Mouse (Mus musculus): ENCODE data around the gene Olfr902.
"Not testable (repeated sequence)": the region's sequence is repeated elsewhere in the genome, so short reads cannot be mapped to it uniquely, and the experiment has no call there.

Olfr902 gene

GRCm38 (mm10) chr9:38447352-38447751 is at the start of gene Olfr902:
Gene Olfr902 (plus strand): TSS chr9:38447652.
- no peak for DNase-seq

DNA sequence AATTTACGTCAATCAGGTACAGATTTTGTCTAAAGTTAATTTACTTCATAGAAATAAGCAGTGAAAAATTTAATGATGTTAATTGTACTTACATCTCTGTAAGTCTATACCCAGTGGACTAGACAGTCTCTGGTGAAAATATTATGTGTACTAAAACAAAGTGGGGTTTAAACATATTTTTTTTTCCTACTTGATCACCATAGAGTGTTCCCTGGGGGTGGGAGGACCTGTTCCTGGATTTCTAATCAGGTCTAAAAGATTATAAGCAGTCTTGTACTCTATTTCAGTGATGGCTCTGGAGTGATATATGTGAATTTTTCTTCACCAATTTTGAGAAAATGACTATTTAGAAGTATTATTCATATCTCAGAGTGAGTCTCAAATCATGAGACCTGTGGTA is 46.1 kb upstream of the Olfr902 start, which contains the start of gene Olfr147:
TSS of gene Olfr147 (plus strand) at position 301 of the 400 bp plus-strand sequence.
- DNase-seq, result no peak

GRCm38 (mm10) chr9:38407502-38407901 is 40.0 kb upstream of the Olfr902 start:
- DNase-seq, result not testable (repeated sequence)

GRCm38 (mm10) chr9:38413502-38413901 is 34.0 kb upstream of the Olfr902 start:
- not testable (repeated sequence) for DNase-seq

GRCm38 (mm10) chr9:38423801-38424200 is 23.7 kb upstream of the Olfr902 start:
- no peak for DNase-seq

DNA sequence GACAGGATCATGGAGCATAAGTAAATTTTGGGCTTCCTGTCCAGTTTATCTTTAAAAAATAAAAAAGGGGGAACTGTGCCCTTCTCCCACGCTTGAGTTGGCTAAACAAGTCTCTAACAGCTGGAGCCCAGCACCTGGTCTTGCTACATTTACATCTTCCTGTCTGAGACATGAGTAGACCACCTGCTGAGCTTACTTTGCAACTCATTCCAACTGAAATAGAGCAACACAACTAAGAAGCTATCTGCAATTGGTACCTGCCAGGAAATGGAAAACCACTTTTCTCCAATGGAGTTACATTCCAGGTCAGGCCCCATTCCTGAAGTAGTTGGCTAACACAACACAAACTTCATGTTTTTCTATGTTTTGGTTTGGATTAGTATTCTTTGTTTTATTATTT is 20.4 kb upstream of the Olfr902 start:
- DNase-seq, result no peak

GRCm38 (mm10) chr9:38429155-38429554 is 18.3 kb upstream of the Olfr902 start, which contains the start of gene Olfr901:
Gene Olfr901 (plus strand): TSS chr9:38429455.
- no peak for DNase-seq

- DNase-seq, result no peak
Measured at GRCm38 (mm10) chr9:38462844-38463243, 15.4 kb downstream of the Olfr902 start, which contains the start of gene Olfr904. Gene Olfr904 (plus strand): TSS chr9:38463144.

DNA sequence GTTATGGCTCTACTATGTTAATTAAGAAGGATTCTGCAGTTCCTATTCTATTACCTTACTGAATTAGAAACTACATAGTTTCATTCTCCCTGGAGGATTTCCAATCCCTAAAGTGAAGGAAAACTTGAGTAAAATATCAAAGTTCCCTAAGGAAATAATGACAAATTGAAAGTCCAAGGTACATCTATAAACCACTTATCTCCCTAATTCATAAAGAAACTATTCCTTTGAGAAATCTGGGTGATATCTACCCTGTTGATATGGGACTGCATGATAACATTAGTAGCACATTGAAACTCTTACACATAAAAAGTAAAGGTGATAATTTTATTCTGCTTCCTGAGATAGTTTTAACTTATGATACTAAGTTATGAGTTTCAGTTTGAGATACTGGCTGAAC is 23.4 kb downstream of the Olfr902 start, which contains the start of gene Olfr905:
TSS of gene Olfr905 (plus strand) at position 301 of the 400 bp plus-strand sequence.
- DNase-seq, result no peak

GRCm38 (mm10) chr9:38486785-38487184 is 39.3 kb downstream of the Olfr902 start, which contains the start of gene Olfr906:
Gene Olfr906 (plus strand): TSS chr9:38487085.
- DNase-seq, result no peak

DNA sequence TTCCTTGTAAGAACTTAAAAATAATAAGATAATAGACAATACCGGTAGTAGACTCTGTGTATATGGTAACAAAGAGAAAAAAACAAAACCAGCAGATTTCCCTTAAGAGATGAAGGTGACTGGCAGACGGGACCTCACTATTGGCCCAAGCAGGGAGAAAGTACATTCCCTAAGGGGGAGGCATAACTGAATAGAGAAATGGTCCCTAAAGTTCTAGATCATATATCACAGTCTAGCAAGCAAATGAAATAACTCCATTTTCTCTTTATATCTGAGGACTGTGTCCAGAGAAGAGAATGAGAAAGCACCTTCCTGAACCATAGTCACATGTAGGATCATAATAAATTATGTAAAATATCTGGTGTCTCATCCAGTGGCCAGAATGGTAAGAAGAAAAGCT is 48.0 kb downstream of the Olfr902 start, which contains the start of gene Olfr907:
TSS of gene Olfr907 (plus strand) at position 301 of the 400 bp plus-strand sequence.
- no peak for DNase-seq
